Mouse (Mus musculus) 416B (cell line): Measurements from ENCODE around the gene Icam4.

Source experiments
- DNase-seq: peaks from one replicate; pipeline ENCODE4 v3.0.0; 2011; ENCODE audit warnings: low read depth

Gene Icam4

DNA sequence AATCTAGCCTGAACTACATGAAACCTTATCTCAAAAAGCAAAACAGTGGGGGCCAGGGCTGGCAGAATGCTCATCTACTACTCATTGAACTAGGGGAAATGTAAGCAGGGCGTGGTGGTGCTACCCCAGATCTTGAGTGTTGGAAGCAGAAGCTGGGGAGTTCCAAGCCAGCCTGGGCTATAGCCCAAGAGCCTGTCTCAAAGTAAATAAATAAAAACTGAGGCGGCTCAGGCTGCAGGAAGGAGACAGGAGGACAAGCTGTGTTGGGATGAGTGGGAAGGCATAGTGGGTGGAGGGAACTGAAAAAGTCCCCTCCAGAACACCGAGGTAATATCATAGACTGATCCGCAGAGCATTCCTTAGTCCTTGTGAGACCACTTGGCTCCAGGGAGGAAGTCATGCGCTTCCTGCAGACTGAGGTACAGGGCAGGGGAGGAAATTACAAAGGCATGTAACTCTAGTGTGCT lies 17.3 kb upstream of the Icam4 start:
- DNase-seq: peak; percentile 30

DNA sequence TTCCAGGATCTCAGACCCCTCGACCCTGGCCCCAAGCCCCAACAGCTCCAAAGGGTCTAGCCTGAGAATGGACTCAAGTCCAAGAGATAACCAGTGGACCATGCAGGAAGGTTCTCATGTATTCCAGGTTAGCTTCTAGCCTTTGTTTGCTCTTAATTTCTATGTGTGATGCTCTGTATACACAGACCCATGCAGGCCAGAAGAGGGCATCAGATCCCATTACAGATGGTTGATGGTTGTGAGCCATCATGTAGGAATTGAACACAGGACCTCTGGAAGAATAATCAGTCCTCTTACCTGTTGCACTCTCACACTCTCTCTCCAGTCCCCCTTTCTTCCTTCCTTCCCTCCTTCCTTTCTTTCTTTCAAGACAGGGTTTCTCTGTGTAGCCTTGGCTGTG lies 16.8 kb upstream of the Icam4 start:
- peak; percentile 36 for DNase-seq

DNA sequence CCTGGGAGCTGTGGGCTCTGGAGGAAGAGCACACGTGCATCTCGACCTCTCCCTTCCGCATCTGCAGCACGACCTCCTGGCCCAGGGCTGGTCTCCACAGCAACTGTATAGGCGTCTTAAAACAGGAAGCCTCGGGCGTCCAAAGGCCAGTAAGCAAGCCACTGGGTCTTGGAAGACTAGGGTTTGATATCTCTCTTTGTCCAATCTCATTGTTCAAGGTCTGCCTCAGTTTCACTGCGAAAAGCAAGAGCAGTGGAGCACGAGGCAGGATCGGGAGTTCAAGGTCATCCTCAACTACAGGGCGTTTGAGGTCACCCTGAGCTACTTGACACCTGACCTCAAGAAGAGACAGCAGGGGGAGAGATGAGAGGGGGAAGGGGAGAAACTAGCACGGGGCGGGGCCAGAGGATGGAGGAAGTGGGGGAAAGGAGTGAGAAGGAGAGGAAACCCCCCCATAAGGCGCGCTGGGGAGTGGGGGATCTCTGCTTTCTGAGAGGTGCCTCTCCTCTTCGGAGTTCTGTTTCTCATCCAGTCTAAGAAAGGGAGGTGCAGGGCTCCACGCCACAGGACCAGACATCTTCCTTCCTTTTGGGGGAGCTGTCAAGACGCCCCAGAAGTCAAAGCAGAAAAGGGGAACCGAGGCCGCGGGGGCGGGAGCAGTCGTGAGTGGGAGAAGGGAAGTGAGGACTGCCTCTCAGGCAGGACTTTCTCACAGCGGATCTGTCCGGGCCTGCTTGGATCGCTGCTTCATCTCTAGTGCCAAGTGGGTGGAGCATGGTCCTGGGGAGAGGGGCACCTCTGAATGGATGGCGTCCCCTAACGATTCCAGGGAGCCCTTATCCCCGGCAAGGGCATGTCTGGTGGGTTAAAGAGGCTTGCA lies 14.2 kb upstream of the Icam4 start:
- DNase-seq: peak; percentile 74

DNA sequence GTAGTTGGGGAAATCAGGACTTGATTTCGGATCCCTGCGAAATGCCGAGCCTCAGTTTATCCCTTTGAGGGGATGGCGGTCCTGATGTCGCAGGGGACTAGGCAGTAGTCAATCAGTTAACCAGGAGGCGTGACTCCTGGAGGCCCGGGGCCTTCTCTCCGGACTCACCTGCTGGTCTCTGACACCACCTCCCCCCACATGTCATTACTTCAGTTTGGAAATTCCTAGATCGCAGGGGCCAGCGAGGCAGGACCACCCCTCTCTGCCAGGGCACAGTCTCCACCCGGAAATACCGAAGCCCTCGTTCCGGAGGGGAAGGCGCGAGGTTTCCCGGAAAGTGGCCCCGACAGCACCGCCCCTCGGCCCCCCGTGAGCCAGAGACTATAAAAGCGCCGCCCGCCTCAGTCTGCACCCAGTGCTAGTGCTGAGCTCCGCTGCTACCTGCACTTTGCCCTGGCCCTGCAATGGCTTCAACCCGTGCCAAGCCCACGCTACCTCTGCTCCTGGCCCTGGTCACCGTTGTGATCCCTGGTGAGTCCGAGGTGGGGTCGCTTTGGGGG lies 13.5 kb upstream of the Icam4 start, which contains the start of gene Icam1:
Gene Icam1 (plus strand): TSS at position 415 of the 560 bp plus-strand sequence.
- peak; percentile 76 for DNase-seq

DNA sequence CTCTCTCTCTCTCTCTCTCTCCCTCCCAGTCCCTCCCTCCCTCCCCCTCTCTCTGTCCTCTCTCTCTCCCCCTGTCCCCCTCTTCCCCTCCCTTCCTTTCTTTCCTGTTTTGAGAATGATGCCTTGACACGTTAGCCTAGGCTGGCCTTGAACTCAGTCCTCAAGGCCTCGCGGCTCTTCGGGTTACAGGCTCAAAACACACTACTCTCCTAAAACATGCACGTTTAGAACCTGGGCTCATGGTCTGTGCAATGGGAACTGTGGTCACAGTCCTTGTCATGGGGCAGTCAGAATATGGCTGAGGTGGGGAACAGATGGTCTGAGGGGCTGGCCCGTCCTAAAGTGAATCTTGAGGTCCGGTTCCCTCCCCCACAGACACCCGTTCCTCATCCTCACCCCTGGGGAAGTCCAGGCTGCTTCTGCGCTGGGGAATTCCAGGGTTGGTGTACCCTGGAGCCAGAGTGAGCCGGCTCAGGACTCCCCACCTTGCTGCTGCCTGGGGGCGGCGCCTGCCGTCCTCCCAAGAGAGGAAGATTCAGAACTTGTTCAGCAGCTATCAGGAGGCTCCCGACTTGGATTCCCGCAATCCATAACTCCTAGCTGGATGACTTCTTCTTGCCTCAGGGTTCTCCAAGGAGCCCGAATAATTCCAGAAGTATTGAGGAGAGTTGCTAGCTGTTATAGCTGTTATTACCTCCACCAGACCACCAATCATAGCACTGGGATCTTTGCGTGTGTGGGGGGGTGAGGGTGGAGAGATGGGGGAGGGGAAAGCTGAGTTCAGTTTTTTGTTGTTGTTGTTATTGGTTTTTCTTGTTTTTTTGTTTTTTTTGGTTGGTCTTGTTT lies 12.6 kb upstream of the Icam4 start:
- peak; percentile 57 for DNase-seq

DNA sequence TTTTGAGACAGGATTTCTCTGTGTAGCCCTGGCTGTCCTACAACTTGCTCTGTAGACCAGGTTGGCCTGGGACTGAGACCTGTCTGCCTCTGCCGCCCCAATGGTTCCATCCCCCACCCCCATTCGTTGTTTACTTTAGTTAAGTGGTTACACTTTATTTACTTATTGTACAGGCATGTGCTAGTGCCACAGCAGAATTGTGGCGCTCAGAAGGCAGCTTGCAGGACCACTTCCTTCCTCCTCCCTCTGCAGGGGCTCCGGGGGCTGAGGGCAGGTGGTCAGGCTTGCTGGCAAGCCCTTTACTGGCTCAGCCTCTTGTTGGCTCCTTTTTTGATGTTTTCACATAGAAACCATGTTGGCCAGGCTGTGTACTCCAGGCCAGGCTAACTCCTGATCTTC lies 12.0 kb upstream of the Icam4 start:
- peak; percentile 64 for DNase-seq

DNA sequence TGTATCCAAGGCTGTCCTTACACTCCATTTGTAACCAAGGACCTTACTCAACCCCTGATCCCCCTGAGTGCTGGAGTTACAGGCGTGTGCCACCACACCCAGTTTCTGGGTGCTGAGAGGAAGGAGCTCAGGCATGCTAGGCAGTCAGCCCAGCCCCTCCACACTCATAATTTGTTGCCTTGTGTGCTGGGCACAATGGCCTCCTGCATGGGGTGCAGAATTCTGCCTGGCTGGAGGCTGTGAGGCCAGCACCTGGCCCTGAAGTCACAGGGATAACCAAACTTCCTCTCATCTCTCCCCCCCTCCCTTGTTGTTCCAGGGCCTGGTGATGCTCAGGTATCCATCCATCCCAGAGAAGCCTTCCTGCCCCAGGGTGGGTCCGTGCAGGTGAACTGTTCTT lies 10.6 kb upstream of the Icam4 start:
- no peak for DNase-seq

DNA sequence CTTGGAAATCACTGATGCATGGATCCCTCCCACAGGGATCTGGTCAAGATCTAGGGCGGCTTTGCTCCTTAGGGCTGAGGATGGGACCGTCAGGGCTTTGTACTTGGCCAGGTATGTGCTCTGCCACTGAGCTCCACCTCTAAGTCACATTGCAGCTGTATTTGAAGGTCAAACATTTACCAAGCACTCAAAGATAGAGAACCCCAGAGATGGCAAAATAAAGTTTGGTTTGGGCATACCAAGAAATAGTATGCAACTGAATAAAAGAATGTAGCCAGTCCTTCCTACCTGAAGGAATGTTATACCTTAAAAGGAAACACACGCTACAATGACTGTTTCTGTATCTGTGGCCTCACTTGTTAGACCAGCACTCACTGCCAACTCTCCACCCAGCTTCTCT lies 7.8 kb upstream of the Icam4 start:
- DNase-seq: no peak

DNA sequence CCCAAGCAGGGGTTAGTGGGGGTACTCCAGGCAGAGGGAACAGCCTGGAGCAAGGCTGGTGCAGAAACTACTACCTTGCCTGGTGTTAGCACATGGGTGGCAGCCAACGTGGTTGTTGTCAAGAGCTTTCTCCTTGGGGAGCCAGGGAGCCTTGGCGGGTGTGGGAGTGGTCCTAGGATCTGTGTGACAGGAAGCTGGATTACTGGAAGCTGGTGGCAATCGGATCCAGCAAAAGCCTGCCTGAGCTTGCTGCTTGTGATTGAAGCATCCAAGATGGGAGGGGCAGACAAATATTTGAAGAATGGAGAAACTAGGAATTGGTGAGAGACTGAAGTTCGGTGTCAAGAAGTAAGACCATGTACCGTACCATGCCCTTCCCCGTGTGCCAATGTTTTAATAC lies 6.9 kb upstream of the Icam4 start:
- no peak for DNase-seq

DNA sequence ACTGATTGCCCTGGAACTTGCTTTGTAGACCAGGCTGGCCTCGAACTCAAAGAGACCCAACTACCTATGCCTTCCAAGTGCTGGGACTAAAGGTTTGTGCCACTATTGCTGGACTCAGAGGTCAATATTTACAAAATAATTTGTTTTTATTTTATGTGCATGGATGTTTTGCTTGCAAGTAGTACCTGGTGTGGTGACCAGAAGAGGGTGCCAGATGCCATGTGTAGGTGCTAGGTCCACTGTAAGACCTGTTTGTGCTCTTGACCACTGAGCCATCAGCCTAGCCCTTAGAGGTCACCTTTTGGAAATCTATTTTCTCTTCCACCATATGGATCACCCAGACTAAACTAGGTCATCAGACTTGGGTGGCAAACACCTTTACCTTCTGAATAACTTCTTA lies 6.4 kb upstream of the Icam4 start:
- DNase-seq: peak; percentile 46

DNA sequence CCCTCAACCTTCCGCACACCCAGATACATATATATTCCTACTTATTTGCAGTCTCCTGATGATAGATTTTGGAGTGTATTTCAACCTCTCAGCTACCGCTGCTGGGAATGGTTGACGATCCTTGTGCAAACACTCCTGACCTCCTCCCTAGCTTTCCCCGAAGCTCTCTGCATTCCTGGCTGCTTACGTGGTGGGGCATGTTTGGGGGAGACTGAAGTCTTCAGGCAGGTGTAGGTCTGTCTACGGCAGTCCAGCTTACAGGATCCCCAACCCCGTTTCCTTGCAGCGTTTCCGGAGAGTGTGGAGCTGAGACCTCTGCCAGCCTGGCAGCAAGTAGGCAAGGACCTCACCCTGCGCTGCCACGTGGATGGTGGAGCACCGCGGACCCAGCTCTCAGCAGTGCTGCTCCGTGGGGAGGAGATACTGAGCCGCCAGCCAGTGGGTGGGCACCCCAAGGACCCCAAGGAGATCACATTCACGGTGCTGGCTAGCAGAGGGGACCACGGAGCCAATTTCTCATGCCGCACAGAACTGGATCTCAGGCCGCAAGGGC lies 3.8 kb upstream of the Icam4 start:
- DNase-seq: no peak

DNA sequence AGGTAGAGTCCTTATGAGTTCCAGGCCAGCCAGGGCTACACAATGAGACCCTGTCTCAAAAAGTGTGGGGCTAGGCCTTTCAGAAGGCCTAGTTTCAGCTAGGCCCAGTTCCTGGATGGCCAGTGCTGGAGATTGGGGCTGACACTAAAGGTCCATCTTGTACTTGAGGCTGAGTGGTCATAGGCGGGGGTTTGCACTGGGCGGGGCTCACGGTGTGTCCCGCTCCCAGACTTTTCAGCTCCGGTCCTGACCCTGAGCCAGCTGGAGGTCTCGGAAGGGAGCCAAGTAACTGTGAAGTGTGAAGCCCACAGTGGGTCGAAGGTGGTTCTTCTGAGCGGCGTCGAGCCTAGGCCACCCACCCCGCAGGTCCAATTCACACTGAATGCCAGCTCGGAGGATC lies 2.3 kb upstream of the Icam4 start:
- DNase-seq: no peak

DNA sequence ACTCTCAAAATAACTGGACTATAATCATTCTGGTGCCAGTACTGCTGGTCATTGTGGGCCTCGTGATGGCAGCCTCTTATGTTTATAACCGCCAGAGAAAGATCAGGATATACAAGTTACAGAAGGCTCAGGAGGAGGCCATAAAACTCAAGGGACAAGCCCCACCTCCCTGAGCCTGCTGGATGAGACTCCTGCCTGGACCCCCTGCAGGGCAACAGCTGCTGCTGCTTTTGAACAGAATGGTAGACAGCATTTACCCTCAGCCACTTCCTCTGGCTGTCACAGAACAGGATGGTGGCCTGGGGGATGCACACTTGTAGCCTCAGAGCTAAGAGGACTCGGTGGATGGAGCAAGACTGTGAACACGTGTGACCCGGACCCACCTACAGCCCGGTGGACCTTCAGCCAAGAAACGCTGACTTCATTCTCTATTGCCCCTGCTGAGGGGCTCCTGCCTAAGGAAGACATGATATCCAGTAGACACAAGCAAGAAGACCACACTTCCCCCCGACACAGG lies 1.3 kb upstream of the Icam4 start:
- DNase-seq: no peak

DNA sequence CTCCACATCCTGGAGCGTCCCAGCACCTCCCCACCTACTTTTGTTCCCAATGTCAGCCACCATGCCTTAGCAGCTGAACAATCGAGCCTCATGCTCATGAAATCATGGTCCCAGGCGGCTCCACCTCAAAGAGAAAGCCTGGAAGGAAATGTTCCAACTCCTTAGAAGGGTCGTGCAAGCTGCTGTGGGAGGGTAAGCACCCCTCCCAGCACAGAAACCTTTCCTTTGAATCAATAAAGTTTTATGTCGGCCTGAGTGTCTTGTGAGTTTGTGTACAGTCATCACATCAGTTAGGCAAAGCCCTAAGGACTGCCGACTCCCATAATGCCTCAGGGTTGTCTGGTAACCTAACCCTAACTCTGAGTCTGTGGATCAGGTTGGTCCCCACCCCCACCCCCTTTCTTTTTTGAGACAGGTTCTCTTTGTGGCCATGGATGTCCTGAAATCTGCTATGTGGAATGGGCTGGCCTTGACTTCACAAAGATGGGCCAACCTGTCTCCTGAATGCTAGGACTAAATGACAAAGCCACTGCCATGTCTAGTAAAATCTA lies 538 bp upstream of the Icam4 start:
- DNase-seq: no peak

DNA sequence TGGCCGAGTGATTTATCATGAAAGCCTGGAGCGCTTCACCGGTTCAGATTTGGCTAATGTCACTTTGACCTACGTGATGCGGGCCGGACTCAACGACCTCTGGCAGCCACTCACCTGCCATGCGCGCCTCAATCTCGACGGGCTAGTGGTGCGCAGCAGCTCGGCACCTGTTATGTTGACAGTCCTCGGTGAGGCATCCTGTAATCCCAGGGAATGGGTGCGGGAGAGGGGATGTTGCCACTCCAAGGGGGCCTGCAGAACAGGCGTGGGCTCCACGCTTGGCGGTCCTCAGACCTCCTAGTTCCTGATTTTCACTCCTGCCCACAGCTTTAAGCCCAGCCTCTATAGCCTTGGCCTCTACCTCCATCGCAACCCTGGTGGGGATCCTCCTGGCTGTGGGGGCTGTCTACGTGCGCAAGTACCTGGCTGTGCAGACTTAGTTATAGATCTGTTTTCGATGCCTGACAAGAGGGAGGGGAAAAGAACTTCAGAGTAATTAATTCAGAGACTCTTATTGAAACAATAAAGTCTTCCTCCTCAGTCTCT lies 955 bp downstream of the Icam4 start:
- no peak for DNase-seq

DNA sequence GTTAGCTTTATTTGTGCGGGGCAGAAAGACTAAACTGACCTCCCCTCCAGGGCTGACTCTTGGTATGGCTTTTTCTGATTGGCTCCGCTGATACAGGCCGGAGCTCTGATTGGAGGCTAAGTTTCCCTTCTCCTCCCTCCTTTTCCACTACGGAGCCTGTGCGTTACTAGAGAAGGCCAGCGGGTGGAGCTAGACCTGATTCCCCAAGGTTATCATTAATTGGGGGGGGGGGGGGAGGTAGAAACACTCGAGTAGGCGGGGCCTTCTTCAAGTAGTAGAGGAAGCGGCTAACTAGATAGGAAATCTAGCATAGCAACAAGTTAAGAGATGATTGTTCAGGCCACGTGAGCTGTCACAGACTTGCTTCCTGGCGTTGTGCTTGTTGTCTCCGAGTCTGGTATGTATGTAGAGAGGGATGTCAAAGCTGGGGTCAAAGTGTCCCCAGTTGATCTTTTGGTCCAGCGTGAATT lies 1.6 kb downstream of the Icam4 start:
- peak; percentile 99 for DNase-seq

DNA sequence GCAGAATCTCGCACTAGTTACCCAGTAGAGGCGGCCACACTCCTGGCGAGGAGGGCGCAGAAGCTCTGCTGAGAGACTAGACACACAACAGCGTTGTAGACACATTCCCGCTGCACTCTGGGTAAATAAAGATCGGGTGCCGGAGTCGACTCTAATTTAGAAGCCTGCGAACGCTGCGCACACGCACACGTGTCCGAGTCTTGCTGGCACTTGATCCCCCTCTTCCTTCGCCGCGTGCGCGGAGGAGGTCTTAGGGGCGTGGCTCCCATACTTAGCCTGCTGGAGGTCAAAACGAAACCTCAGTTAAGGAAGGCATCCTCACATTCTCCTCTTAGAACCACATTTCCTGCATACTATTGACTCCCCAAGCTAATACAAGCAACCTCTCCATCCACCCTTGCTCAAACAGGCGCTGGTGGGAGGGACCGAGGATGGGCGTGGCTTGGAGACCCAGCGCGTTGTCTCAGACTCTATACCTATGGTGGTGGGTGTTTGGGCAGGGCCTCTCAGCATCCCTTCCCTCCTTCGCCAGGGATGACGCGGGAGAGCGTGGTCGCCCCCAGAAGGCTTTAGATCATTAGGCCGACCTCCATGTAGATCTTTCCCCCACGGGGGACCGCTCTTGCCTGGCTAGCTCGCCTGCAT lies 2.2 kb downstream of the Icam4 start:
- DNase-seq: peak; percentile 86

DNA sequence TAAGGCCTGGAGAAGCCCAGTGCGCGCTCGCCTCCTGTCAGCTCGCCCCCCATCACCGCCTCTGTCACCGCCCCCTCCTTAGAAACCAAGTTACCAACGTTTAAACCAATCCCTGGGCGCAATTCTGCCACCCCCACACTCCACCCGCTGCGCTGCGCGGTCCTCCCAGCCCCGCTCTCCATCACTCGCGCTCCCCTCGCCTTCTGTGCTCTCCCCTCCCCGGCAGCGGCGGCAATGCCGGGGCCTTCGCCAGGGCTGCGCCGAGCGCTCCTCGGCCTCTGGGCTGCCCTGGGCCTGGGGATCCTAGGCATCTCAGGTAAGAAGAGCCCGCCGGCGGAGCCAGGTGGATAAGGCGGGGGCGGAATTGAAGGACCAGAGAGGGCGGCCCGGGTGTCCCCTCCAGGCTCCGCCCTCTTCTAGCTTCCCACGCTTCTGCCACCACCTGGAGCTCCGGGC lies 2.8 kb downstream of the Icam4 start, which contains the start of gene Icam5:
Gene Icam5 (plus strand): TSS at position 178 of the 456 bp plus-strand sequence.
- DNase-seq: no peak

DNA sequence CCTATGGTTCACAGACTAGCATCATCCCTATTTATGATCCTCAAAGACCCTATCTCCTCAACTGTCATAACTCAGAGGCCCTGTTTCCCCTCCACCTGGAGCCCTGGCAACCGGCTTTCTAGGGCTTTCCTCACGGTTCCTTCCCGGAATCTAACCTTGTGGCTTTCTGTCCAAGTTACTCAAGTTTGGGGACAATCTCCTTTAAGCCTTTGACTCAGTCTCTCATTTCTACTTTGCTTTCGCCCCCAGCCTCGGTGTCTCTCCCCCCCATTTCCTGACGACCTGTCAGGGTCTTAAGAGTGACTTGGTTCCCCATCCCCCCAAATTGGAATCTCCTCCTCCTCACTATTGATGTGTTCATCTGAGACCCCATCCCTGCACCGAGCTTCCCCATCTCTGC lies 3.3 kb downstream of the Icam4 start:
- DNase-seq: no peak

DNA sequence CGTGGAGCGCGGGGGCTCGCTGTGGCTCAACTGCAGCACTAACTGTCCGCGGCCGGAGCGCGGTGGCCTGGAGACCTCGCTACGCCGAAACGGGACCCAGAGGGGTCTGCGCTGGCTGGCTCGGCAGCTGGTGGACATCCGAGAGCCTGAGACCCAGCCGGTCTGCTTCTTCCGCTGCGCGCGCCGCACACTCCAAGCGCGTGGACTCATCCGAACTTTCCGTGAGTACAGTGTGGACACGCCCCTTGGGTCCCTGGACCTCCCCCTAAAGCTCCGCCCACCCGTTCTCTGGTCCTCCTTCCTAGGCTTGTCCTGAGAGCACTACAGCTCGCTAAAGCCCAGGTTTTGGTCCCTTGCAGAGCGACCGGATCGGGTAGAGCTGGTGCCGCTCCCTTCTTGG lies 4.0 kb downstream of the Icam4 start:
- DNase-seq: peak; percentile 89
